15 mouse cellular contexts compared by ENCODE assay signal in genomic region chr2:18985506-18985905, GRCm38 (mm10).
"Had no signal": no experiment of that assay in that cellular context is flagged by ENCODE, and none has a peak within 500 bp of the region (broad histone marks: within the 10 kb centered on the region; RNA-seq: fewer than 3 reads in every experiment).

No protein-coding gene starts in this region.

- DNase-seq: liver, postnatal 0 days; lung, adult 2 months; lung, postnatal 14 days; lung, postnatal 36 days; retina, postnatal 1 day; right cerebral cortex, adult 18-20 months; right cerebral cortex, postnatal 25 days; right cerebral cortex, postnatal 4 days; spleen, adult 18-20 months; thymus, adult 18-20 months; thymus, postnatal 14 days; thymus, postnatal 36 days had no signal

- ATAC-seq: liver, postnatal 0 days; lung, postnatal 0 days; midbrain, embryonic 13.5 days; midbrain, embryonic 15.5 days had no signal
